Mouse (Mus musculus) layer of hippocampus, adult 18-20 months (tissue): ENCODE measurements around the gene Rnf215. TPM values are rescaled to one million over a fixed set of nuclear protein-coding genes. Genes with fewer than 3 reads are reported as not detected.
"Not testable (repeated sequence)": the region's sequence is repeated elsewhere in the genome, so short reads cannot be mapped to it uniquely, and the experiment has no call there.

Source experiments
- DNase-seq, 2 experiments: peaks; one replicate each; pipeline ENCODE4 v3.0.0; 2022; ENCODE audit warnings: low spot score in 2 of 2
- total RNA-seq, 2 experiments: library from RNA; stranded (reverse); gene quantifications; 2 replicates each; pipeline ENCODE4 v1.2.3; 2021

Gene Rnf215
- total RNA-seq, 2 experiments from 2014 or later: 27.1 to 27.5 TPM

DNA sequence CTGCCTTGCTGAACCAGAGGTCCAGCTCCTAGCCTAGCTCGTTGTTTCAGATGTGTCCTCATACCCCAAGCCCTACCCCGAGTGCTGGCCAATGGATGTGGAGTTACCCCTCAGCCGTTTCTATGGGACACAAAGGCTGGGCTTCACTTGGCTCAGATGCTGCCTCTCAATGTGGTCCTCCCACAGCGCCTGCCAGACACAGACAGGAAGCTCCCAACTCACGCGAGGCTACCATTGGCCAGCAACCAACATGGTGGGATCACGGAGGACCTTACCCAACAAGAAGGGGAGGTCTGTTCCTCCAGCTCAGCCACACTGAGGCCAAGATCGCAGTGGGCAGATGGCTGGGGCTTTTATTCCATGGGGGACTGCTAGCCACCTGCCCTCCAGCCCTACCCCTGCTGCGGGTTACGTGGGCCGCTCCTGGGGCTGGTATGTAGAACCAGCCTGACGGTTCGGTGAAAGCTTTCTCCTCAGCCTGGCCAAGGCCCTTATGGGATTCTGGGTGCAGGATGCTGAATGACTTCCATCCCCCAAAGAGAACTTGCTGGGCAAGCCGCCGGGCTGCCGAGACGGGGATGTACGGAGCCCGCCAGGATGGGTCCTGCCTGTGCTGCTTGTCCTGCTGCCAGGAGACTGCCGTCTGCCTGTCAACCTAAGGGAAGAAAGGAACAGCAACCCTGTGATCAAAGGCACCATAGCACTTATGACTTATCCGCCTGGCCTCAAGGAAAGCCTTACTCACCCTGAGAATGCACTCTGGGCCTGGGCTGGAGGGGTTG lies 8.5 kb downstream of the Rnf215 start:
- DNase-seq: no peak

DNA sequence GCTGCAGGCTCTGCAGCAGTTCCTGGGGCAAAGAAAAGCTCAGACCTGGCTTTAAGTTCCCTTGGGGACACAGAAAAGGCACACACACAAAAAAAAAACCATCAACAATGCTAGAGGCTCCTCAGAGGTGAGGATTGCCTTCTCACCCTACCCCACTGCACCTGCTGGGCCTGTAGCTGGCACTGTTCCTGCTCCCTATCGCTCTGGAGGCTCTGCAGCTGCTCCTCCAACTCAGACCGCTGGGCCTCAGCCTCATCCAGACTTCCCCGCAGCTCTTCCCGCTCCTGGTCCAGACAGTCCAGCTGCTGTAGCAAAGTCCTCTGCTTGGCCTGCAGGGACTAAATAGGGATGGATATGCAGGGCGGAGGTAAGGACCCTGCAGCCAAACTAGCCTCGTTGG lies 11.4 kb downstream of the Rnf215 start:
- no peak for DNase-seq

DNA sequence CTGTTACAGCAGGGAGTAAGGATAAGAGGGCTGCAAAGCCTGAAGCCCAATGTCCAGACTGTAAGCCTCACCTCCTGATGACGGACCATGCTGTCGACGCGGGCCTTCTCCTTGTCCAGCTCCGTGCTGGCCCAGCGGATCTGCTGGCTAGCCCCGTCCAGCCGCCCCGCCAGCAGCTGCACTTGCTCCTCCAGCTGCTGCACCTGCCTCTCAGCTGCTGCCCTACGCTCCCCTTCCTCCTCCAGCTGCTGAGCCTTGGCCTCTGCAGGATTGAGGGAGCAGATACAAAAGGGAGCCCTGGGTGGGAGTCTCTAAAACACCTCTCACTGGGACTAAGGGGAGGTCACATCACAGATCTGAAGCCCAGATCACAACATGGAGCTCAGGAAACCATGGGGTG lies 12.1 kb downstream of the Rnf215 start:
- no peak for DNase-seq

DNA sequence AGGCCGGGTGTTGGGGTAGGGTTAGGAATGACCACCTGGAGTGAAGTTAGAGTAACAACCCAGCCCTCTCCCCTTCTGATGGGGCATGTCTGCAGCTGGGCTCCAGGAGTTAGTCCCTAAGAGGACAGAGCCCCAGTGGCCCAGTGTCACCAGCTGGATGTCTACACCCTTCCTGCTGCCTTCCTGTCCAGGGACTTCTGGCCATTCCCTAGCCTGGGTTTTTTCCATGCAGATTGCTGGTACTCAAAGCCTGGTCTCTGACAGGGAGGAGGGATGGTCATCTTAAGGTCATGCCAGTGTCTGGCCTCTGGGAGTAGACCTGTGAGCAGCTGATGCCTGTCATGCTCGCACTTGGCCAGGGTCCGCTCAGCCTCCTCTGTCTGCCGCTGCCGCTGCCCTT lies 13.1 kb downstream of the Rnf215 start:
- no peak for DNase-seq

DNA sequence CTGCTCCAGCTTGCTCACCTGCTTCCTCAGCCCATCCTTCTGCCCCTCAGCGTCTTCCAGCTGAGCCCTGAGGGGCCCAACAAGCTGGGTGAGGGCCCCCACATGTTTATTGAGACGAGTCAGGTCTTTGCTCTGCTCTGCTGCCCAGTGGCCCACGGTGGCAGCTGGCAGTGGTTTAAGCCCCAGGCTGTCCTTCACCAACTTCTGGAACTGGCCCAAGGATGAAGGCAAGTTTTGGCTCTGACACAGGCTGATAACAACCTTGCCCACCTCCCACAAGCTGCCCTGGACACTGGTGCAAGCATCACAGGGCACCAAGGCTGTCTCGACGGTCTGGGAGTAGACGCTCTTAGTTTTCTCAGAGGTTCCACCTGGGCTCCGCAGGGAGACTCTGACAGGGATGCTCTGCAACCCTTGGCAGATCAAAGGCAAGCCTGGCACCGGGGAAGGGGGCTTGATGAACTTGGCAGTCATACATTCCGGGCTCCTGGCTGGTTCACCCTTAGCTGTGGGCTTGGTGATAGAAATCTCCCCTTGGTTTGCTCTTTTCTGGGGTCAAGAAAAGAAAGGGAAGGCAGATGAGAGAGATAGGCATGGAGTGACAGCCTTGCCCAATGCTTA lies 13.6 kb downstream of the Rnf215 start:
- DNase-seq: no peak

DNA sequence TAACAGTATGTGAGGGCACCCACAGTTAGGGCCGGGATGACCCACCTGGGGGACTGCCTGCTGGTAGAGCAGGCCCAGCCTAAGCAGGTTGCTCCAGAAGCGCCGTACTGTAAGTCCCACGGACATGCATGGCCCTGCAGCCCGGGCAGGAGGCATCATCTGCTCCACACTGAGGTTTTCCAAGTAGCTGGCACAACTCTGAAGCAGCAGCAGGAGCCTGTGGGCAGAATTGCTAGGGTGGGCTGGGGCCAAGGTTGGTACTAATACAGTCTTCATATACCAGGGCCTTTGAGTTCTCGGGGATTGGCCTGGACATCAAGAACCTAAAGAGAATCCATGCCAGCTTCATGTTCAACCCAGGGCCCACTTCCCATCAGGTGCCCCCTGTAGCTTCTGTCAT lies 14.9 kb downstream of the Rnf215 start:
- DNase-seq: no peak

DNA sequence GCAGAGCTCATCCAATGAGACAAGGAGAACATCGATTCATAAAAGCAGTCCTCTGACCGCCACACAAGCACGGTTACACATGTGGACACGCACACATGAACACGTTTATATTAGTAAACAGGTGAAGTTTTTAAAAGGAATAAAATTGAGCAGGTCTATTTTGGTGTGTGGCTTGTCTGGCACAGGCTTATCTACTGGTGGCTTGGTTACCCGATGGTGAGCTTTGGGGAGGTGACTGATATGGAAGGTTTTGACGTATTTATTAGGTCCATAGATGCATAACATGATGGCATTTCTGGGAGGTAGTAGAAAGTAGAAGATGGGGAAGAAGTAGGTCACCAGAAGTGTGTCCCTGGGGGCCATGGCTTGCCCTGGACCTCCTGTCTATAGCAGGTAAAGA lies 18.7 kb downstream of the Rnf215 start:
- DNase-seq: no peak

DNA sequence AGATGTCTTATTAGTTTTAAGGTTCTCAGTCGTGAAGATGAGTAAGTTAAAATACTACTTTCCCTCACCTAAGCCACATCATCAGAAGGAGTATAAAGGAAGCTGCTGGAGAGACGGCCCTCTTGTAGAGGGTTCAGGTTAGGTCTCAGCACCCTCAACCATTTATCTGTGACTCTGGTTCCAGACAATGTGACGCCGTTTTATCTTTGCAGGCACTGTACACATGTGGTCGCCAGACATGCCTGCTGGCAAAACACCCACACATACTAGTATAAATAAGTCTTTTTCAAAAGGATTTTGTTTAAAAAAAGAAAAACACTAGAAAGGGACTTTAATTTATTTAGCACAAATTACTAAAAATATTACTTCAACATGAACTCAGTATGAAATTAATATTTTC lies 20.6 kb downstream of the Rnf215 start:
- DNase-seq: peak in 1 of 2 experiments; percentile 45

DNA sequence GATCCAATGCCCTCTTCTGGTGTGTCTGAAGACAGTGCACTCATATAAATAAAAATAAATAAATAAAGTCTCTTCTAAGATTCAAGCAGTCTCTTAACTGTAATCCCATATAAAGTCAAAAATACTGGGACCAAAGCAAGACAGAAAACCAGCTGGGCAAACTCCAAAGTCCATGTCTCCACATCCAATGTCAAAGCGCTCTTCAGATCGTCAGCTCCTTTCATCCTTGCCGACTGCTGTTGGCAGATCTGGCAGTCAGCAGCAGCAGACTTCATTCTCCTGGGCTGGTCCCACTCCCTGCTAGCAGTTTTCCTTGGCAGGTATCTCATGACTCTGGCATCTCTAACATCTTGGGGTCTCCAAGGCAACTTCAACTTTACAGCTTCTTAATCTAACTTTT lies 23.7 kb downstream of the Rnf215 start:
- DNase-seq: no peak

DNA sequence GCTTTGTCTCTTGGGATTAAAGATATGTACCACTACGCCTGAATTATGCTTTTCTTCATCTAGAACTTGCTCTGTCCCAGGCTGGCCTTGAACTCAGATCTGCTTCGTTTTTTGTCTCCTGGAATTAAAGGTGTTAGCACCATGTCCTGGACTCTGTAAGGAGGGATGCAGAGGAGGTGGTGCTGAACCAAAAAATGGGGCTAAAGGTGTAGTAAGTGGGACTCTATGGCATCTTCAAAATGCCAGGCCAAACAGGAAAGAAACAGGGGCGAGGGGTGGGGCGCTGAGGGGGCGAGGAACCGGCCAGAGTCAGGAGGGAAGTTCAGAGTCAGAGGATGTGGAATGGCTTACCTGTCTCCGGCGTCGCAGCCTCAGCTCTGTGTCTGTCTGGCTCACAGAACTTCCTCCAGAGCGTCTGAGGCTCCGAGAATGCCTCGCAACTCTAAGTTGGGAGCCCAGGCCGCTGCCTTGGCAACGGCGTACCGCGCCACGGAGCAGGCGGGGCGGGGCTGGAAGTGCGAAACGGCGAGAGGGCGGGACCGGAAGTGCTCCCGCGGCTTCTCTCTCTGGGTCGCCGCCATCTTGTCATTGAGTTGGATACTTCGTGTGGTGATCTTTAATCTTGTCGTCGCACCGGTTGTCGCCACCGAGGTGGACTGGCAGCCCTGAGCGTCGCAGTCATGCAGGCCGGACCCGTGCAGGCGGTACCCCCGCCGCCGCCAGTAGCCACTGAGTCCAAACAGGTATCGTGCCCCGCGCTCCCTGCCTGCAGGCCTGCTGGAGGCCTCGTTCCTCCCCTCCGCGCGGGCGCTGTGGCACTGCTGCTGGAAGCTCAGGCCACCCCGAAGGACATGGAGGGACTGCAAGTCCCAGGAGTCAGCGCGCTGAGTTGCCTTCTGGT lies 25.1 kb downstream of the Rnf215 start, which contains the start of the genes Ccdc157 and Sf3a1:
TSS of gene Ccdc157 (minus strand) at position 486 of the 901 bp plus-strand sequence.
TSS of gene Sf3a1 (plus strand) at position 543 of the 901 bp plus-strand sequence.
- peak; percentile 92 to 96 for DNase-seq

DNA sequence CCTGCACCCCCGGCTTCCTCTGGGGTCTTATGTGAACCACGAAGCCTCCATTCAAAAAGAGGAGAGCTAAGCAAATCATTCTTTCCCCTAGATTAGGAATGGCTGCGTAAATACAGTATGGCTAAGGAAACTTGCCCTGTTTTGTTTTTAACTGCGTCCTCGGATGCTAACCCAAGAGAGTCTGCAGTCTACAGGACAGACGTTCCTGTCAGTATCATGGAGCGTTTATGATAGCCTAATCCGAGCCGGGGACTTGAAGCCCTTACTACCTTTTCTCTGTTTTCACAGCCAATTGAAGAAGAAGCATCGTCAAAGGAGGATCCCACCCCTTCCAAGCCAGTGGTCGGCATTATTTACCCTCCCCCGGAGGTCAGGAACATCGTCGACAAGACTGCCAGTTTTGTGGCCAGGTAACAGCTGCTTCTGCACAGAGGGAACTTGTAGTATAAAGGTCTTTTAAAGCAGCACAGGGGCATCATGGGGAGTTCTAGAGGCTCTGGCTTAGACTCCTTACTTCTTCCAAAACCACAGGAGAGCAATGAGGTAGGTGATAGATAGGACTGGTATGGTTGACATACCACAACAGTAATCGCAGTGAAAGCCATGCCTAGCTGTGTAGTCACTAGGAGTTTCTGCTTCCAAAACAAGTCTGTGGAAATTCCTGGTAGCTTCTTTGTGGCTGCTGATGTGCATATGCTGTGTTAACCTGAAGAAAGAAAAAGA lies 25.9 kb downstream of the Rnf215 start:
- no peak for DNase-seq

DNA sequence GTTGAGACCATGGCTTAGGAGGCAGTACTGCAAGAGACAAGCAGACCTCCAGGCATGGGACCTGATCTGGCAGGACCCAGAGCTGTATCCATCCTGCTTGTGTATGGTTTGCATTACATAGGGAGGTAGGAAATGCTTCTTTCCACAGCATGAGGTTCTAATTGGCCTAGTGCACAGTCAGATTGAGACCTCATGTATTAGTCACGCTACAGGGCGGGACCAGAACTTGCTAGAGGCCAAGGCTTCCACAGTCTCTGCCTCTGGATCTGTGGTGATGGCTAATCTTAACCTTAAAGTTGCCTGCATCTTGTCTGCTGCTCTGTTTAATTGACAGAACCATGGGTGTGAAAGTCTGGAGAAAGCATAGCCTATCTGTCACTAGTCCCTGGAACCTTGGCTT lies 29.7 kb downstream of the Rnf215 start:
- DNase-seq: no peak

DNA sequence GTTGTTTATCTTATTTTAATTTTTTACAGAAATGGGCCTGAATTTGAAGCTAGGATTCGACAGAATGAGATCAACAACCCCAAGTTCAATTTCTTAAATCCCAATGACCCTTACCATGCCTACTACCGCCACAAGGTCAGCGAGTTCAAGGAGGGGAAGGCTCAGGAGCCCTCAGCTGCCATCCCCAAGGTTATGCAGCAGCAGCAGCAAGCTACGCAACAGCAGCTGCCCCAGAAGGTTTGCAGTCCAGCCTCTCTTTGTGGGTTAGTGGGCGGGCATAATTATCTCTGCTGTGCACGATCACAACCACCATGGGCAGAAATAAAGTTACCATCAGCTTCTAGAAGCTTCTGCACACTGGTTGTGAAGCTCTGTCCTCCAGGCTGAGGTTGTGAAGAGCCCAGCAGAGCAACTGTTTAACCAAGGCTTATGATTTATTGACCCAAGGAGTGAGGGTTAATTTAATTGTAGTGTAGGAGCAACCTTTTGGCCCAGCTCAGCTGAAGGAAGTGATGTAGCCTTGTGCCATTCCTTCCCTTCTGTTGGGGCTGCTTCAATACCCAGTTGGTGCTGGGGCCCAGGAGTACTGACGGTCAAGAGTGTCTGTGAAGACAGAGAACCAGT lies 31.6 kb downstream of the Rnf215 start:
- no peak for DNase-seq

DNA sequence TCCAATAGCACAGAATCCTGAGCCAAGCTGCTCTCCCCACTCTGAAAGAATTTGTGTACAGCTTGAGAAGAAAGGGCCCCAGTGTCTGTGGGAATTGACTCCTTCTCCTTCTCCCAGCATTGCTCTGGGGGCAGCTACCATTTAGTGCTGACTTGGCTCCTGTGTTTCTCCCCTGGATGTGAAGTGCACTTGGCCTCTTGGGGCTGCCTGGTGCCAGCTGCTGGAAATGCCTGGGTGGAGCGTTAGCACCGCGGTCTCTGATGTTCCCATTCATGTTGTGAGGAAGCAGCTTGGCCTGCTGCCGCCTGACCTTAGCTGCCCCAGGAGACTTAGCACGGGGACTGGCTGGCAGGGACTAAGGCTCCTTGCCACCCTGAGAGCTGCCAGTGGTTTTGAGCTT lies 39.6 kb downstream of the Rnf215 start:
- peak; percentile 42 to 65 for DNase-seq

DNA sequence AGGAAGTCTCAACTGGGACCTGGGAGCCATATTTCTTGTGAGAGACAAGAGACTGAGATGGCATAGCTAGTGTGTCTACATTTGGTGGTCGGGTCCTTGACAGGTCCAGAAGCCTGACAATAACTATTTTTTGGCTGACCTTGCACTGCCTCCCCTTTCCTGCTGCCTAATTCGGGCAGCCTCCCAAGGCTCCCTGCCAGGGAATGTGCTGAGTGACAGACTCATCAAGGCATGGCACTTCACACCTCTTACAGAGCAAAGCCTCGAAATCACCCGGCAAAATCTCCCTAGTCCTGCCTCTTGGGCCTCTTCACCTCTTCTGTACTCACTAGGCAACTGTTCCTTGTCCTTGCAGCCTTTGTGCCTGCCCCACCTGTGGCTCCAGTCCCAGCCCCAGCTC lies 42.7 kb downstream of the Rnf215 start:
- DNase-seq: no peak

DNA sequence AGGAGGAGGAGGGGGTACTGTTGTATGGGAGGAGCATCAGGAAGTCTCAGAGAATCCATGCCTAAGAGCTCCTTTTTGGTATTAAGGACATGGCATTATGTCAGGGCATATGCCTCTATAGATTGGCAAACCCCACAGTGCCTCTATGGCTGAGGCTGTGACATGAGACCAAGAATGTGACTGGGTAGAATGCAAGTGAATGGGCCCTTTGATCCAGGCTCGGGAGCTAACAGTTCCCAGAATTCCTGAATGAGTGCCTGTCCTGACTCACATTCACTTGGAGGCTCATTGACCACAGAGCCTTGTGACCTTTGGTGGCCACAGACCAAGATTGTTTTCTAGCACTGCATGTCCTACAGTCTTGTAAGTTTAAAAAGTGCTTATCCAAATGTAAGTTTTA lies 47.1 kb downstream of the Rnf215 start:
- no peak for DNase-seq

DNA sequence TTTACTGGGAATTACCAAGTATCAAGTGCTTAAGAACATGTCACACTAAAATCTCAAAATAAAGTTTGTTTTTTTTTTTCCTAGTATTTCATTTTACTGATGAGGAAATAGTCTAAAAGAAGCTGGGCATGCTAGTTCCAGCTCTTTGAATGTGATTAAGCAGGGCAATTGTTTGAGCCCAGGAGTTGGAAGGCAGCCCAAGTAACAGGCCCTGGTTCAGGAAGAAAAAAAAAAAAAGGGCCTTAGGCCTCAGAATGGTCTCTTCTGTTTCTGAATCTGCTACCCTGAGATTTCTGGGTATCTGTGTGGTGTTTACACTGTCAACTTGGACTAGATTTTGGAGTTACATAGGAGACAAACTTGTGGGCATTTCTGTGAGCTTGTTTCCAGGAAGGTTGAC lies 48.5 kb downstream of the Rnf215 start:
- no peak for DNase-seq

DNA sequence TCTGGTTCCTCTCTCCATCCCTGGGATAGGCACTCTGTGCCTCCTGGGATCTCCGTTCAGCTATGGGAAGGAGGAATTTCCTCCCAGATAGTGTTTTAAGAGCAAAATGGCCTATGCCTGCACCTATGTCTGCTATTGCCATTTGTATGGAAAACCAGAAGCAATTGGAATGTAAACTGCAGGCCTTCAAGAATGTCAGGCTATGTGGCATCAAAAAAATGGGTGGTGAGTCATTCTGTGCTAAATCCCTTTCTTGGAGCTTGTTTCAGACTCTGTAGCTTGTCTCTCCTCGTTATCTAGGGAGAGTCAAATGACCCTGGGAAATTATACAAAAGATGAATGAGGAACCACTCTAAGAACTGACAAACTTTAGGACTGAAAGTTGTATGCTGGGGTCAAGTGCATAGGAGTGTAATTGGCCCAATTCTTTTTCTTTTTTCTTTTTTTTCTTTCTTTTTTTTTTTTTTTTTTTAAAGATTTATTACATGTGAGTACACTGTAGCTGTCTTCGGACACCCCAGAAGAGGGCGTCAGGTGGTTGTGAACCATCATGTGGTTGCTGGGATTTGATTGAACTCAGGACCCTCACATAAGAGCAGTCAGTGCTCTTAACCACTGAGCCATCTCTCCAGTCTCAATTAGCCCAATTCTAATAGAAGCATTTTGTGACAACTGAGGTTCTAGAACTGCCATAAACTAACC lies 49.4 kb downstream of the Rnf215 start:
- no peak for DNase-seq

DNA sequence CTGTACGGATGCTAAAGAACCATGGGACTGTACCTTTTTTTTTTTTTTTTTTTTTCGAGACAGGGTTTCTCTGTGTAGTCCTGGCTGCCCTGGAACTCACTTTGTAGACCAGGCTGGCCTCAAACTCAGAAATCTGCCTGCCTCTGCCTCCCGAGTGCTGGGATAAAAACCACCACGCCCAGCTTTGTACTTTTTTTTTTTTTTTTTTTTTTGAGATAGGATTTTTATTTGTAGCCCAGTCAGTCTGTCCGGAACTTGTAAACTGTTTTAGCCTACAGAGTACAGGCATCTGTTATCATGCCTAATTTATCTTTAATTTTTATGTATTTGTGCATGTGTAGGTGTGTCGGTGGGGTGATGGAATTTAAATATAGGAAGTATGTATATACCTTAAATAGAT lies 50.5 kb downstream of the Rnf215 start:
- DNase-seq: not testable (repeated sequence)
